ENCODE assay signal across 12 mouse cellular contexts in the genomic region with DNA sequence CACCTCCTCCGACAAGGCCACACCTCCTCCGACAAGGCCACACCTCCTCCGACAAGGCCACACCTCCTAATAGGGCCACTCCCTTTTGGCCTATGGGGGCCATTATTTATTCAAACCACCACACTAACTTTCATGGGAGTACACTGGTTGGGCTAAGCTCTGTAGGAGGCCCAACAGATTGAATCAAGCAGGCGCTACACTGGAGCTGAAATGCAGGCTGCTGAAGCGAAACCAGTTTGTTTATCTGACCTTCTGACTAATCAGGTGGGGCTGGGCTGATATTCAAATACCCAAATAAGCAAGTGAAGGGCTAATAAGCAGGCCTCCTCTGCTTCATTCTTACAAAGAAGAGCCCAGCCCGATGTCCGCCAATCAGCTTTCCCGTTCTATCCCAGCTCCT.
DNase-seq lines count a peak whose midpoint lies in the region; ATAC-seq and TF ChIP-seq lines count a peak whose summit lies in the region.
"Had no signal": no experiment of that assay in that cellular context is flagged by ENCODE, and none has a peak within 500 bp of the region (broad histone marks: within the 10 kb centered on the region; RNA-seq: fewer than 3 reads in every experiment).

No protein-coding gene starts in this region.

- DNase-seq in adrenal gland, postnatal 14 days: peak; percentile 31
- no peak for DNase-seq in adrenal gland, postnatal 25 days
- peak; percentile 79 for DNase-seq in kidney, adult 2 months
- peak; percentile 22 for DNase-seq in lung, postnatal 25 days (ENCODE audit: low spot score)
- no peak for DNase-seq in layer of hippocampus, postnatal 10 days (ENCODE audit: low spot score in 2 of 2)
- no peak for DNase-seq in left cerebral cortex, postnatal 4 days
- DNase-seq: right cerebral cortex, postnatal 14 days; thymus, postnatal 14 days had no signal

- peak overlapping the region; percentile 92 for H3K27ac ChIP-seq in kidney, adult 2 months (ENCODE audit: insufficient read depth, low read depth, low read length)
- H3K27ac ChIP-seq: forebrain, embryonic 13.5 days; hindbrain, embryonic 15.5 days had no signal

- no peaks in the 10 kb centered on the region for H3K36me3 ChIP-seq in E14TG2a.4 (ENCODE audit: insufficient read depth, low read length)
- H3K36me3 ChIP-seq in kidney, adult 2 months (ENCODE audit: control insufficient read depth, insufficient read depth, low read length): no peaks in the 10 kb centered on the region
- H3K36me3 ChIP-seq: hindbrain, embryonic 15.5 days had no signal

- WGBS in kidney, adult 2 months: 58% methylated on average over 8 of the region's 8 CpGs

- intact Hi-C loops in left cerebral cortex, postnatal 4 days (cut with DNase I): no loop called here

- no peak for TF ChIP-seq CTCF in E14TG2a.4 (conservative IDR thresholded peaks at IDR 0.05; ENCODE audit: low read length)
- TF ChIP-seq CTCF in kidney, adult 2 months (conservative IDR thresholded peaks at IDR 0.05; ENCODE audit: insufficient read depth, insufficient read length, low read depth, low read length): no peak

- H3K27me3 ChIP-seq in E14TG2a.4 (ENCODE audit: insufficient read depth, low read length): no peaks in the 10 kb centered on the region
- no peaks in the 10 kb centered on the region for H3K27me3 ChIP-seq in kidney, adult 2 months (replicated peaks; ENCODE audit: control insufficient read depth, insufficient read depth, low read length)
- H3K27me3 ChIP-seq: forebrain, embryonic 13.5 days; hindbrain, embryonic 15.5 days had no signal

- no peaks in the 10 kb centered on the region; the same call in 1 of the 2 replicates for H3K9me3 ChIP-seq in E14TG2a.4 (ENCODE audit: low read length)
- H3K9me3 ChIP-seq: forebrain, embryonic 13.5 days; hindbrain, embryonic 15.5 days had no signal

- no peak for ATAC-seq in activated CD4-positive, CD25-positive, alpha-beta regulatory T cell, adult 4 months
- ATAC-seq: forebrain, embryonic 13.5 days had no signal

- peaks cover 62% of the 10 kb centered on the region for H3K4me1 ChIP-seq in E14TG2a.4 (replicated peaks; ENCODE audit: low read depth, low read length)
- H3K4me1 ChIP-seq in kidney, adult 2 months (ENCODE audit: control insufficient read depth, insufficient read depth, low read length): peaks cover 16% of the 10 kb centered on the region; the same call in 1 of the 2 replicates

- H3K4me3 ChIP-seq in E14TG2a.4 (replicated peaks; ENCODE audit: low read length): peak overlapping the region; percentile 62
- H3K4me3 ChIP-seq in kidney, adult 2 months (ENCODE audit: insufficient read depth, low read depth, low read length): no peak overlapping the region
- H3K4me3 ChIP-seq: forebrain, embryonic 13.5 days; hindbrain, embryonic 15.5 days had no signal

- no peak for TF ChIP-seq POLR2A in kidney, adult 2 months (IDR thresholded peaks at IDR 0.05; ENCODE audit: low read depth, low read length)

Comparison
In these comparisons a context has a peak if more than half of its experiments do, and no peak if none do; other contexts are left out.
1. DNase-seq: peak in adrenal gland, postnatal 14 days (single experiment), kidney, adult 2 months (single experiment) and lung, postnatal 25 days (single experiment); none in adrenal gland, postnatal 25 days (single experiment), layer of hippocampus, postnatal 10 days (0 of 2) and left cerebral cortex, postnatal 4 days (single experiment).